Mouse (Mus musculus): ENCODE measurements at regions not wholly inside any gene's neighbourhood (a gene's known extent, or its start where the extent isn't known, plus 50 kb on each side); places are given as distances from the start of the nearest gene placed in this dataset.

- Histone ChIP-seq H3K4me1 (ENCODE audit: control insufficient read depth in 1 of 2, insufficient read depth in 2 of 2) (no peaks in the 10 kb centered on the region), H3K4me2 (ENCODE audit: insufficient read depth, low read depth, poor library complexity, severe bottlenecking) (no peak overlapping the region), H3K9ac (ENCODE audit: insufficient read depth, low read depth) (no peak overlapping the region), H3K4me3 (replicated peaks in 1 of 3; ENCODE audit: low read depth in 2 of 3, low read length in 2 of 3, poor library complexity in 1 of 3) (no peak overlapping the region), H3K27me3 (replicated peaks) (no peaks in the 10 kb centered on the region), H3K9me3 (replicated peaks; ENCODE audit: low read length) (peaks cover 56% of the 10 kb centered on the region), H3K27ac (ENCODE audit: insufficient read depth, low read depth) (no peak overlapping the region), H3K36me3 (replicated peaks in 1 of 2; ENCODE audit: control insufficient read depth in 1 of 2, insufficient read depth in 1 of 2, low read length in 1 of 2) (no peaks in the 10 kb centered on the region), H3K79me2 (replicated peaks; ENCODE audit: control insufficient read depth, extremely low read depth, insufficient read depth, poor library complexity, severe bottlenecking) (no peaks in the 10 kb centered on the region)
- DNase-seq (ENCODE audit: extremely low read depth): no peak
- no peak for TF ChIP-seq TBP (conservative IDR thresholded peaks at IDR 0.05; ENCODE audit: low read depth, low read length)
- dilution Hi-C loops (cut with MboI; ENCODE audit: extremely low pct_ligation_motif_present, extremely low pct_unique_long_range_greater_than_20kb, low sequenced_read_pairs) (no loop called here), in situ Hi-C loops (cut with MboI; ENCODE audit: low pct_ligation_motif_present, low pct_unique_long_range_greater_than_20kb, low sequenced_read_pairs) (no loop called here)
Measured at GRCm38 (mm10) chr10:125899504-125899903, 66.5 kb upstream of the Lrig3 start.

- dilution Hi-C loops (cut with MboI; ENCODE audit: extremely low pct_ligation_motif_present, extremely low pct_unique_long_range_greater_than_20kb, low sequenced_read_pairs): no loop called here
- DNase-seq (ENCODE audit: extremely low read depth): no peak
- H3K9ac ChIP-seq (ENCODE audit: insufficient read depth, low read depth): no peak overlapping the region
Measured at GRCm38 (mm10) chr10:125900562-125900961, 65.4 kb upstream of the Lrig3 start.

GRCm38 (mm10) chr10:125902668-125903067 lies 63.3 kb upstream of the Lrig3 start:
- in situ Hi-C loops (cut with MboI; ENCODE audit: low pct_ligation_motif_present, low pct_unique_long_range_greater_than_20kb, low sequenced_read_pairs) (no loop called here), dilution Hi-C loops (cut with MboI; ENCODE audit: extremely low pct_ligation_motif_present, extremely low pct_unique_long_range_greater_than_20kb, low sequenced_read_pairs) (no loop called here)
- H3K9ac ChIP-seq (ENCODE audit: insufficient read depth, low read depth): no peak overlapping the region
- peaks cover 49% of the 10 kb centered on the region for H3K9me3 ChIP-seq (replicated peaks; ENCODE audit: low read length)
- no peaks in the 10 kb centered on the region for H3K36me3 ChIP-seq (replicated peaks in 1 of 2; ENCODE audit: control insufficient read depth in 1 of 2, insufficient read depth in 1 of 2, low read length in 1 of 2)
- no peak overlapping the region for H3K27ac ChIP-seq (ENCODE audit: insufficient read depth, low read depth)
- TF ChIP-seq ZC3H11A (IDR thresholded peaks at IDR 0.05; ENCODE audit: low read depth, low read length): no peak
- TF ChIP-seq MAZ (IDR thresholded peaks at IDR 0.05; ENCODE audit: low read depth, low read length): no peak
- no peak for TF ChIP-seq NRF1 (IDR thresholded peaks at IDR 0.05; ENCODE audit: low read depth, low read length)
- TF ChIP-seq E2F4 (IDR thresholded peaks at IDR 0.05; ENCODE audit: insufficient replicate concordance, low read depth, low read length): no peak
- no peak for TF ChIP-seq JUND (conservative IDR thresholded peaks at IDR 0.05; ENCODE audit: low read depth, low read length)
- TF ChIP-seq SMC3 (IDR thresholded peaks at IDR 0.05; ENCODE audit: low read depth, low read length): no peak
- no peak for TF ChIP-seq POLR2A (IDR thresholded peaks at IDR 0.05; ENCODE audit: low read depth, low read length)
- no peak for TF ChIP-seq BHLHE40 (IDR thresholded peaks at IDR 0.05; ENCODE audit: low read depth, low read length)
- TF ChIP-seq EP300 (IDR thresholded peaks at IDR 0.05; ENCODE audit: low read length): no peak
- no peak for TF ChIP-seq CHD2 (IDR thresholded peaks at IDR 0.05; ENCODE audit: low read length)
- TF ChIP-seq NELFE (IDR thresholded peaks at IDR 0.05; ENCODE audit: low read depth, low read length): no peak
- TF ChIP-seq HCFC1 (IDR thresholded peaks at IDR 0.05; ENCODE audit: low read depth, low read length): no peak
- no peaks in the 10 kb centered on the region for H3K79me2 ChIP-seq (replicated peaks; ENCODE audit: control insufficient read depth, extremely low read depth, insufficient read depth, poor library complexity, severe bottlenecking)
- no peak overlapping the region for H3K4me3 ChIP-seq (replicated peaks in 1 of 3; ENCODE audit: low read depth in 2 of 3, low read length in 2 of 3, poor library complexity in 1 of 3)
- DNase-seq (ENCODE audit: extremely low read depth): no peak
- H3K4me2 ChIP-seq (ENCODE audit: insufficient read depth, low read depth, poor library complexity, severe bottlenecking): no peak overlapping the region
- no peaks in the 10 kb centered on the region for H3K27me3 ChIP-seq (replicated peaks)
- H3K4me1 ChIP-seq (ENCODE audit: control insufficient read depth in 1 of 2, insufficient read depth in 2 of 2): no peaks in the 10 kb centered on the region

More at GRCm38 (mm10) chr10:125900562-125900961, 65.4 kb upstream of the Lrig3 start:
- in situ Hi-C loops (cut with MboI; ENCODE audit: low pct_ligation_motif_present, low pct_unique_long_range_greater_than_20kb, low sequenced_read_pairs): no loop called here
- Histone ChIP-seq H3K27ac (ENCODE audit: insufficient read depth, low read depth) (no peak overlapping the region), H3K4me1 (ENCODE audit: control insufficient read depth in 1 of 2, insufficient read depth in 2 of 2) (no peaks in the 10 kb centered on the region), H3K4me2 (ENCODE audit: insufficient read depth, low read depth, poor library complexity, severe bottlenecking) (no peak overlapping the region), H3K4me3 (replicated peaks in 1 of 3; ENCODE audit: low read depth in 2 of 3, low read length in 2 of 3, poor library complexity in 1 of 3) (no peak overlapping the region), H3K27me3 (replicated peaks) (no peaks in the 10 kb centered on the region), H3K9me3 (replicated peaks; ENCODE audit: low read length) (peaks cover 55% of the 10 kb centered on the region), H3K79me2 (replicated peaks; ENCODE audit: control insufficient read depth, extremely low read depth, insufficient read depth, poor library complexity, severe bottlenecking) (no peaks in the 10 kb centered on the region), H3K36me3 (replicated peaks in 1 of 2; ENCODE audit: control insufficient read depth in 1 of 2, insufficient read depth in 1 of 2, low read length in 1 of 2) (no peaks in the 10 kb centered on the region)
- TF ChIP-seq PAX5 (IDR thresholded peaks at IDR 0.05; ENCODE audit: low read length): no peak
- TF ChIP-seq NELFE (IDR thresholded peaks at IDR 0.05; ENCODE audit: low read depth, low read length): no peak
- TF ChIP-seq SIN3A (IDR thresholded peaks at IDR 0.05; ENCODE audit: low read length): no peak
- no peak for TF ChIP-seq JUND (conservative IDR thresholded peaks at IDR 0.05; ENCODE audit: low read depth, low read length)
- no peak for TF ChIP-seq MEF2A (IDR thresholded peaks at IDR 0.05; ENCODE audit: borderline replicate concordance, low read depth, low read length)
- no peak for TF ChIP-seq ZNF384 (IDR thresholded peaks at IDR 0.05; ENCODE audit: low read depth, low read length)
- TF ChIP-seq ZMIZ1 (IDR thresholded peaks at IDR 0.05; ENCODE audit: low read depth, low read length): no peak
- no peak for TF ChIP-seq E2F4 (IDR thresholded peaks at IDR 0.05; ENCODE audit: insufficient replicate concordance, low read depth, low read length)
- no peak for TF ChIP-seq IRF4 (IDR thresholded peaks at IDR 0.05; ENCODE audit: low read depth, low read length)
- TF ChIP-seq JUN (IDR thresholded peaks at IDR 0.05; ENCODE audit: insufficient read depth, low read depth, low read length): no peak
- no peak for TF ChIP-seq ZKSCAN1 (IDR thresholded peaks at IDR 0.05; ENCODE audit: borderline replicate concordance, low read depth, low read length)

All from CH12.LX (cell line).